Mouse (Mus musculus): Measurements from ENCODE around the gene Krt28.

The Krt28 gene

DNA sequence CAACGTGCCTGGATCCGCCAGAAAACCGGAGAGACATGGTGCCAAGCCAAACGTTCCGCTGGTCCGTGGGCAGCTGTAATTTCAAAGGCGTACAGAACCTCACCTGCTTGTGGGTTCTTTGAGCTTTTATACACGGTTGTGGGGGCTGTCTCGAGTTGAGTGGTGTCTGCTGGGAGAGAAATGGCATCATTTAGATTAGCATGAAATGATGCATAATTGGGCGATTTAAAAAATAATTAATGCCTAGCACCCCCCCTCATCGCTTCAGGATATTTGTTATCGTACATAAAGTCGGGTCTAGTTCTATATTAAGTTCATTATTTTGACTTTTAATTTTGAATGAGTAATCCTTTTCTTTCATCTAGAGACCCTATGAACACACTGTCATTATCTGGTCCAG is at the start of gene Krt28:
Gene Krt28 (minus strand): TSS at position 101 of the 400 bp plus-strand sequence.
- no peak for DNase-seq

DNA sequence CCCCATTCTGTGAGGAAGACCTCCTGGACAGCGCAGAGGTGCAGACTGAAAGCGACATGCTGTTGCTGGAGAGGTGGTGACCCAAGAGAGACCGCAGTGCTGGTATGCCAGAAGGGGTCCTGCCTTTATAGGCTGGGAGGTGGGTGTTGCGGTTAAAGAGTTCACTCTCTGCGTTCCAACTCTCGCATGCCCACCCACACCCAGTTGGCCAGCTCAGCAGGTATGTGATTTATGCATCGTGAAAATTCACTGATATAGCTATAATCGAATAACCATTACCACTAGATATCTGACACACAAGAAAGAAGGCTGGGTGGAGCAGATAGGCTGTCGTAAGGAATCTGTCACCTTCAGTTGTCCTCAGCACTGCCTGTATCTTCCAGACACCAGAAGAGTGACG is 47.5 kb upstream of the Krt28 start, which contains the start of gene Krt12:
Gene Krt12 (minus strand): TSS at position 101 of the 400 bp plus-strand sequence.
- no peak for DNase-seq

DNA sequence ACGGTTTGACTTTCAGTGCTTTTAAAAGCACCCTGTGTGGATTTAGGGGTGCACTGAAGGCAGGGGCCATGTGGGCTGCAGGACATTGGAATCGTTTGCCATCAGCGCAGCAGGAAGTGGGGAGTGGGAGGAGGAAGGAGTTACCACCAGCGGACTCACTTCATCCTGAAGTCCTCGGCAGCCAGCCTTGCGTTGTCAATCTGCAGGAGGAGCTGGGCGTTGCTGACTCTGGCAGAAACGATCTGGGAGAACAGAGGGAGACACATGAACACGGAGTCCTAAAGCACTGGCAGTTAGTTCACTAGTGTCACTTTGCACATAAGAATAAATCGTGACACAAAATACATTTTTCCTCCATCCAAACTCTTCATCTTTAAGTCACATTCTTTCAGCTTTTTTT is 45.9 kb upstream of the Krt28 start:
- no peak for DNase-seq

DNA sequence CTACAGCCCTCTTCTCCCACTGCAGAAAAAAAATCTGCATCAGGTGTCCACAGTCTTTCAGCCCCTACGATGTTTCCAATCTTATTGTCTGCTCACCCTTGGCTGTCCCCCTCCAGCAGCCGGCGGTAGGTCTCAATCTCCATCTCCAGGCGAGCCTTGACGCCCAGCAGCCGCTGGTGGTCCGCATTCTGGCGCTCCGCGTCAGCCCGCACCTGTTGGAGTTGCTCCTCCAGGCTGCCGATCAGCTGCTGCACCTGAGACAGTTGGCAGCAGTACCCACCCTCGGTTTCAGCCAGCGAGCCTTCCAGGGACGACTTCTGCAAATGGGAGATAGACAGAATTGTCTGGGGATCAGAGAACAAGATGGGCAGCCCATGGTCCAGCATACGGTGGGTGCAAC is 43.1 kb upstream of the Krt28 start:
- DNase-seq: no peak

DNA sequence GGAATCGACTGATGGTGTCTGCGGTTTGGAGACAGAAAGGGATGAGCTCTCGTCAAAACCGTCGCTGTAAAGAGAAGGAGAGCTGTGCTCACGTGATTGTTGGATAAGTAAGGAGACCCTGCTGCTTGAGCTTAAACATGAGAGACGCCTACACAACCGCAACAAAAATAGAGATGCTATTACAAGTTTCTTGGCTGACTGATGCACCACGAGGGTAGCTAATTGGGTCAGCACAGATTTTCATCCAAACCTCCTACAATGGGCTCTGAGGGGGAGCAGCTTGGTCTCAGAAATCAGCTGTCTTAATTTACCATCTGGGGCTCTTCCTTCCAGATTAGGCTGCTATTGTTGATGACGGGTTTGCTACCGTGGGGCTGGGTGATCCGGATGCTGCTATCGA is 42.2 kb upstream of the Krt28 start:
- peak; percentile 56 for DNase-seq

DNA sequence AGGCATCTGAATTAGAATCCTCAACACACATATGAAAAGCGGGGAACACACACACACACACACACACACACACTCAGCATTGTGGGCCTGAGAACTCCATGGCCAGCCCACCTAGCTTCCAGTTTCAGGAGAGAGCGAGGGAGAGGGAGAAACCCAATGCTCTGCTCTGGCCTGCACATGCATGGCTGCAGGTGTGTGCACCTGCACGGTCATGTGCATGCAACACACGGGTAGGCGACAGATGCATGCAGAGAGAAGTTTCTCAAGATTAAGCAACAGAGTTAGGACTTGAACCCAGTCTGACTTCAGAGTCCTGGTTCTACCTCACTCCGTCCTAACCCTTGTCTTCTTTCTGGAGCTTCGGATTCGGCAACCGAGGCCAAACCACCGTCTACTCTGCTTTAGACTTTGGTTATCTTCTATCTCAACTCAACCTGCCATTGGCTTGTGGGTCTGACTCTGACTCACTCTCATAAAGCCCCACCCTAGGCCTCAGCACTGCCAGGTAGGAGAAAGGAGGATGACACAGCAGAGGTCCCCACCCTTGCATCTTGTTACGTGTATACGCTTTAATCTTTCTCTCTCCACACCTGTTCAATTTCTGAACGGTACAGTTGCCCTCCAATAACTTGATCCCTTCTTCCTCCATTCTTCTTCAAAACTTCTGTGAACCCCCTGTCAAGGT is 39.9 kb upstream of the Krt28 start:
- DNase-seq: no peak

DNA sequence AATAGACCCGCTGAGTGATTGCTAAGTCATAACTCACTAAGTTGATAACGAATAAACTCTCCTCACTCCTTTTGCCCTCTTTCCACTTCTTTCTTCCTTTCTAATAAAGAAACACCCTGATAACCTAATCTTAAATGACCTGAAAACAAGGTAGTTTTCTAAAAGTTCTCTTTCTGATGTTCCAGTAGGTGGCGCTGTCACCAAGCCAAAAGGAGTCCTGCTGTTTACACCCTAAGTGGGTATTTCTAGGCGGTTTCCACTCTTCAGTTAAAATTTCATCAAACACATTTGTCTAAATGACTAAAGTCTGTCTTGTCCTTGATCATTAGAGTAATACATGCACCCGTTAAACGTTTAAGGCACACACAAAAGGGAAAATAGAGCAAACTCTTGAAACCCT is 38.5 kb upstream of the Krt28 start:
- peak; percentile 64 for DNase-seq

DNA sequence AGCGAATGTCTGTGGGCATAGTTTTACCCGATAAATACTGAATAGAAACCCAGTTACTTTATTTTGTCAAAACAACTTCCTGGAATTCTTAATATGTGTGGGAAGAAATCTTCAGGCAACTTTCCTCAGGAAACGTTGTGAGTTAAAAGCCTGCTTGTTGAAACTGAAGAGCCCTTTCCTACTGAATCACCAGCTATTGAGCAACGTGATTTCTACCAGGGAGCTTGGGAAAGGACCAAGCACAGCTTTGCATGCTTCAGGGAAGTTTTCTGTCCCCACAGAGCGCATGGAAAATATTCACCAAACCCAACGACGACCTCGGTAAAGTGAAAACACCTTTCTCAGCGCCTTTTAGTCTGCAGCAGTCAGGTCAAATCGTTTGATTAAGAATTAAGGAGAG is 31.5 kb upstream of the Krt28 start:
- DNase-seq: no peak

DNA sequence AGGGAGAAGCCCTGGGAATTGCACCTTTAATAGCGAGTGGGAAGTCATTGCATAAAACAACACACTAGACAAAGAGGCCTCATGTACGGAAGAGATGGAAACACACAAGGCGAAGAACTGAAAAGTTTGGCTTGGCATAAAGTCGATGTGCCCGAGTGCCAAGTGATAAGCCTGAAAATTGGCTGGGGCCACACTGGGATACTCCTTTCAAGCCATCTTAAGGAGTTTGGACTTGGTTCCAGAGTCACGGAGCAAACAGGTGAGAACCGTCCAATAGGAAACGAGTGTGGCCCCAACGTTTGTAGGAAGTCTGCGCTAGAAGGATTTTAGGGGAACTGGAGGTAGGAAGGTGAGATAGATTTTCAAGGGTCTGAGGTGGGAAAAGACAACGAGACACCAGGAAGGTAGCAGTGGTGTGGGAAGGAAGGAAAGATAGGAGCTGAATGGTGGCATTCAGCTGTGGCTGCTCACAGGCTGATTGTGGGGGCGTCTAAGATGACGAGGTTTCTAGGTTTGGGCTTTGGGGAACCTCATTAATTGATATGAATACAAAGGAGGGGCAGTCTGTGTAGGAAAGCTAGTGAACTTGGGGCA is 25.4 kb upstream of the Krt28 start:
- no peak for DNase-seq

DNA sequence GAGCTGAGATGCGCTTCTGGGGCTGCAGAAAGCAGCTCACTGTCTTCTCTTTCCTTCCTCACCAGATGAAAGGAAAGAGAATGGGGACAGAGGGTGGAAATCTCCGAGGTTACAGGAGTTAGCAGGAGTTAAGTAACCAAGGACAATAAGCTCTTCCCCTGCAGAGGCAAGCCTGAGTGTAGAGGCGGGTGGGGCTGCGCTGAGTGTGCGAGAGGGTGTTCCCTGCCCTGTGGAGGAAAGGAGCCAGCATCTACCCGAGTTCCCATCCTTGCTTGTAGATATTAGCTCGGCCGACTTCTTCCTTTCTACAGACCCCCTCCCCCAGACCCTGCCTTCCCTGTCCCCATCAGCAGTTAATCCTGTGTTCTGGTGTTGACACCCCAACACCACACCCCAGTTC is 24.1 kb upstream of the Krt28 start:
- DNase-seq: no peak

DNA sequence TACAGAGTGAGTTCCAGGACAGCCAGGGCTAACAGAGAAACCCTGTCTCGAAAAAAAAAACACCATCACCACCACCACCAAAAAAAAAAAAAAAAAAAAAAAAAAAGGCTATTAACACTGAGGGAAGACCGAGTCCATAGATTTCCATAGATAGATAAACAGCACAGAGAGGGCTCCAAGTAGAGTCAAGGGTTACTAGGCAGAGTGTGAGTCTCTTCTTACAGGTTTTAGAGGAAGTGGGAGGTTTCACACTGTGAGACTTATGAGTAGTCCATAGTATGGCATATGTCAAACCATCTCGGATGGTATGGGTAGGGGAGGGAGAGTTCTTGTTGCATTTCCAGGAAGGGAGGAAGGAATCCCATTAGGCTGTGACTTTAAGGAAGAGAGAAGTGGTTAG is 23.4 kb upstream of the Krt28 start:
- no peak for DNase-seq

DNA sequence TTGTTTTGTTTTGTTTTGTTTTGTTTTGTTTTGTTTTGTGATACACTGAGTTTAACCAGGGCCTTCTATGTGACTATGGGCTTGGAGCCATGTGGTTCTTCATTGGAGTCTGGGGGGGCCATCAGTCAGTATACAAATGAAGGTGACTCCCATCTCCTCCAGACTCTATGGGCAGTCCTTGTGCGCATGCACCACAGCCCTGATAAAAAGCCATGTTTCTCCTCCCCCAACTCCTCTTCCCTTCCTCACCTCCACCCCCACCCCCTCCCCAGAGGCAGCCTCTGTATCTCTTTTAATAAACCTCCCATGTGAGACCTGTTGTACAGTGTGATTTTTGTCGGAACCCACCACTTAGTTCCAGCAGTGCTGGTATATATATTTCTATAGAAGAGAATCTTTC is 22.0 kb upstream of the Krt28 start:
- DNase-seq: no peak

DNA sequence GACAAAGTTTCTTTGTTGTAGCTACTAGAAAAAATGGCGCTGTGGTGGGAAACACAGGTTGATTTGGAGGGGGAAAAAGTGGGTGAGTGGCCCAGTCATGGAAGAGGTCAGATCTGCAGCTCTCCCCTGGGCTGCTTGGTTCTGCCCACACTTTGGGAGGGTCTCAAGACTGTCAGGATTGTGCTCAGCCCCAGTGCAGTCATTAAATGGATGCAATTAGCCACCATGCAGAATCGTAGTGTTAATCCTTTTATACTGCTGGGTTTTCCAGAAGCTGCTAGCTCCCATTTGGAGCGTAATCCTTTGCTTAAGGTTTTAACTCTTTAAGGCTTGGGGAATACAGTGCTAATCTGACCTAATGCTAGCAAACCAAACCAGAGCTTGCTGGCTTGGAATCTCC is 21.3 kb upstream of the Krt28 start:
- peak; percentile 79 for DNase-seq

DNA sequence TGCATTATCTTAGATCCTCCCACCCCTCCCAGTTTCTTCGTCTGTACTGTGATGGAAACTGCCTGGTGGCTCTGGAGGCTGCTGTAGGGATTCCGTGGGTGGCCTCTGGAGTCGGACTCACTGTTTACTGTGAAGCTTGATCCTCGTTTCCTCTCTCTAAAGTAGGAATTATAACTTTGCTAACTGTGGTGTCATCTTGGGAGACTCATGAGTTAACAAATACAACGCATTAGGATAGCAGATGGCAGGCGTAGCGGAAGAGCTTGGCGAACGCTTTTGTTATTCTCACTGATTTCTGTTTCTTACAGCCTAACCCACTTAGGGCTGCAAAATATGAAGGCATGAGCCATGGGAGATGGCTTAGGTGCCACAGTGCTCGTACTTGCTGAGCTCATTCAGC is 17.8 kb upstream of the Krt28 start:
- DNase-seq: no peak

DNA sequence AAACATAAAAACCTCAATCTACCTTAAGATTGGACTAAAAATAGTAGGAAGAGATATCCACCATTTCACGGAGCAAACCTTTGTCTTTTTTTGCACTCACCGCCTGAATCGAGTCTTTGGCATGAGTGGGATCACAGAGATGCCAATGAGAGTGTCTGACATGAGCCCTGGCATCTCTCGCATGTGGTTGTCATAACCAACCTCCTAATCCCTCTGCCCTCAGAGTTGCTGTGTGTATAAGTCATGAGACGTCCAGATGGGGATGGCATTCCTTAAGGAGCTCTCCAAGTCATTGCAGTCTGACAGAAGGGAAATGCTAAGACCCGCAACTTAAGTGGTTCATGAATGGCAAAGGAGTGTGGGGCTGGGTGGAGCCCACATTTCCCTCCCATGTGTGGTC is 16.7 kb upstream of the Krt28 start:
- no peak for DNase-seq

DNA sequence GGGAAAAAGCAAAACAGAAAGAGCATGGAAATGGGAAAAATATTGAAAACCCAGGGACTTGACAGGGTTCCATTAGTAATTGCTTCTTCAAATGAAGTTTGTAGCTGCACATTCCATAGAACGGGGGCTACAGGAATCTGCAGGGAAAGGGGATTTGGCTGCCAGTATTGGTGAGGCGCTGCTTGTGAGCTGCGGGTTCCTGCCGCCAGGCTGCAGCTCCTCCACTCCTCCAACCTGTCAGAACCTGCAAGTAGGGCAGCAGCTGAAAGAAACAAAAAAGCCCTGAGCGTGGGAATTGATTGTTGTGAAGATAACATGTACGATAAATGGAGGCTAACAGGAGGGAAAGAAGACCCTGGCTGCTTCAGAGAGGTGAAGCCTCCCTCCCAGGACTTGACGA is 16.2 kb upstream of the Krt28 start:
- DNase-seq: no peak

DNA sequence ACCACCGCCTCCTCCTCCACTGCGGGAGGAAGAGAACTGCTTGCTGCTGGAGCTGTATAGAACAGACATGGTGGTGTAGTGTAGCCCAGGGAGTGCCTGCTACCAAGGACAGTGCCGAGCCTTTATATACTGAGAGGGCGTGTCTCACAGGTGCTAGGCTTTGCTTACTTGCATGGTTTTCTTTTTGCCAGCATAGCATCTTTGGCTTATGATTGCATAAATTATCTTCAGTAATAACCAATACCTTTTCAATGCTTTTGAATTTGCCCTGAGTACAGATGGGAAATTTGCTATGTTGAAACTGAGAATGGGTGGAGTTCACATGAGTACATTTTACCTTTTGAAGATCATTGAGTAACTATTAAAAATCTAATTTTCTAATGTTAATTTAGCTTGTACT is 14.6 kb upstream of the Krt28 start, which contains the start of gene Krt10:
Gene Krt10 (minus strand): TSS at position 101 of the 400 bp plus-strand sequence.
- no peak for DNase-seq

DNA sequence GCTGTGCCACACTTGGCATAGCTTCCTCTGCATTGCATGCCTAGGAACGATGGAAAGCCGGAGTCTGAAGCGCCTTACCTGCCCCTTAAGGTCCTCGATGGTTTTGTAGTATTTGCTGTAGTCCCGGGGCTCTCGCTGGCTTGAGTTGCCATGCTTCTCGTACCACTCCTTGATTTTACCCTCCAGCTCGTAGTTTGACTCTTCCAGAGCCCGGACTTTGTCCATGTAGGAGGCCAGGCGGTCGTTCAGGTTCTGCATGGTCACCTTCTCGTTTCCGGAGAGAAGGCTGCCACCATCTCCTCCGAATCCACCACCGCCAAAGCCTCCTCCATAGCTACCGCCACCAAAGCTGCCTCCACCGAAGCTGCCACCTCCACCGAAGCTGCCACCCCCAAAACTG is 14.0 kb upstream of the Krt28 start:
- no peak for DNase-seq

DNA sequence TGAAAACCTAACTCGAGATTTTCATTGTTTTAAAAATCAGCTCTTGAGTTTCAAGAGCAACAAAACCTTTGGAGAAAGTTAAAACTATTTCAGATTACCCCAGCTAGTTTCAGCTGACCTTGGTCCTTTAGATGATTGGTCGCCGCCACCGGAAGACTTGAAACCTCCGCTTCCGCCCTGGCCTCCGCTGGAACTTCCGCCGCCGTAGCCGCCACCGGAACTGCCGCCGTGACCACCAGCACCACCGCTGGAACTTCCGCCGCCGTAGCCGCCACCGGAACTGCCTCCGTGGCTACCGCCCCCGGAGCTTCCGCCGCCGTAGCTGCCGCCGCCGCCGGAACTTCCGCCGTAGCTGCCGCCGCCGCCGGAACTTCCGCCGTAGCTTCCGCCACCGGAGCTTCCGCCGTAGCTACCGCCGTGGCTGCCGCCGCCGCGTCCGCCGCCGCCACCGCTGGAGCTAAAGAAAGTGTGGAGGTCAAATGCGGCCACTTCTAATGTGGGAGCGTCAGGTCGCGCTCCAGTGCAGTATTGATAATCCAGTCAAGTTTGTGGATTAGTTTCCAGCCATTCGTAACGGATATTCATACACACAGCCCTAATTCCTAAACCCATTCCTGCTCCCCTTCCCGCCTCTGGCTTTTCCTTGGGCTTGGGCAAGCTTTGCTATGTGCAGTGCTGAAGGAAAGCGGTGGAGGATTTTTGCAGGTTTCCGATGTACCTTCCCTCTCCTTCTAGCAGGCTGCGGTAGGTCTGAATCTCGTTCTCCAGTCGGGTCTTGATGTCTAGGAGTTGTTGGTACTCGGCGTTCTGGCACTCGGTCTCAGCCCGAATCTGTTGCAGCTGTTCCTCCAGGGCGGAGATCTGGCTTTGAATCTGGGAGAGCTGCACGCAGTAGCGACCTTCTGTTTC is 11.4 kb upstream of the Krt28 start:
- peak; percentile 93 for DNase-seq

DNA sequence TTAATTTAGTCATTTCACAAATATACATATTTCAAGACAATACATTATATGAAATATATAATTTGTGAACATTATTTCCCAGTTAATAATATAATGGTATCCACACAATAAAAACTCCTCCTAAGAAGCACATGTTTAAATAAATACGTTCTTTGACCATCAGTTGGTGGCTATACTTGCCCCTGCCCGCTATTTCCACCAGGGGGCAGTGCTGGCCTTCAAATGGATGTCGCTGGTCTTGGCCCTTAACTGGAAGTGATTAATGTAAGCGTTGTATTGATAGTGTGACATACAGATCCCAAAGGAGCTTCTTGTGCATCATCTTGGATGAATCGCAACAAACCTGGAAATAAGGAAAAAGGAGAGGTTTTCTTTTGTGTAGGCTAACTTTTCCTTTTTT is 4.9 kb upstream of the Krt28 start:
- peak; percentile 82 for DNase-seq

DNA sequence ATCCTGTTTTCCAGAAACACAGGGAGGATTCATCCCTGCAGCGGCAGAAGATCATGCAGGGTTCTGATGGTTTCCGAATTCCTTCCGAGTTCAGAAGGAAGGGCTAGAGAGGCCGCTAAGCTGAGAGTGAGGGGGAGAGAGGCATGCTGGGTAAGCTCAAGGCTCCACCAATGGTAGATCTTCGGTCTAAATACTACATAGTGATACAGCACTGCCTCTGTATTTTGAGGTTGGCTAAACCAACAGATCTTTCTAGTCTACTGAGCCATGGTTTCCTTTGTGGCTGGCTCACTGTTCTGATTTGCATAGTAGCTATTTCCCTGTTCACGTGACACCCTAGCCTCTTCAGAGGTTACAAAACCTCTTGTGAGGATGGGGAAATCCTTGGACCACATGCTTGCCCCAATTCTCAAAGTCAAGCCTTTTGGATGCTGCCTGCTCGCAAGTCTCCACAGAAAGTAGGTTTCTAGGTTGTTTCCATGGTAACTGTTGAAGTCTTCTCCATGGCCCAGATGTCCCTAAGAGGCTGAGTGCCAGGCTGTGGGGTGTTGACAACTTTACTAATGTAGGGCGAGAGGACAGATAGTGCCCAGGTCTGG is 4.8 kb downstream of the Krt28 start:
- peak; percentile 73 for DNase-seq

DNA sequence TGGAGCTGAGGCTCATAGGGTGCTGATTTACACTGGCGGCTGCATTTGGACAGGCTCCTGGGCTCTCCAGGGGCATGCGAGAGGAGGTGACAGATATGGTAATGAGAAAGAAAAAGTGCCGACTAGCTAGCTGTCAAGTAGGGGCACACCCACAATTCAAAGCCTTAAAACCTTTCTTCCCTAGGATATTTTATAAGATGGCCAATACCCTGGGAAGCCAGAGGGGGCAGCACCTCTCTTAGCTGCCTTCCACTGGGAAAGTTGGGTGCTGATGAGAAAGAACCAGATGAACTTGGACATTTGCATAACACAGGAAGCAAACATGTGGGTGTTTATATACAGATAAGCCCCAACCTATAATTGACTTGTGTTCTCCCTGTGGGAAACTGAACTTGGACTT is 5.5 kb downstream of the Krt28 start:
- DNase-seq: peak; percentile 59

DNA sequence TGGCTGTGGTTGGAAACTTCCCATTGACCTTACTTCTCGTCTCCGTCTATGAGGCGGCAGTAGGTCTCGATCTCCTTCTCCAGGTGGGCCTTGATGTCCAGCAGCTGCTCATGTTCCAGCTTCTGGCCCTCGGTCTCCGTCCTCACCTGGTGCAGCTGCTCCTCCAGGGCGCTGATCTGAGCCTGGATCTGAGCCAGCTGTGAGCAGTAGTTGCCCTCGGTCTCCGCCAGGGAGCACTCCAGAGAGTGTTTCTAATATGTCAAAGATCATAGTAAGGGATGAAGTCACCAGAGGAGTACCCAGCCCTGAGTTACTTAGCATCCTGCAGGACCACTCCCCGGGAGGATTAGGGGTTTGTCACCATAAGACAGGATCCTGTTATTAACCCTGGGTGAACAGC is 7.9 kb downstream of the Krt28 start:
- DNase-seq: peak; percentile 37

Measured in retina, postnatal 1 day (tissue).